Mouse (Mus musculus): Measurements from ENCODE around the gene Gm7849. TPM values are rescaled to one million over a fixed set of nuclear protein-coding genes. Genes with fewer than 3 reads are reported as not detected.
"Not testable (repeated sequence)": the region's sequence is repeated elsewhere in the genome, so short reads cannot be mapped to it uniquely, and the experiment has no call there.

The Gm7849 gene
- polyA plus RNA-seq (2012; rRNA removed), result not detected in 2 replicates

GRCm38 (mm10) chr8:21456460-21456859 lies at the start of gene Gm7849:
Gene Gm7849, minus strand, starts transcription at chr8:21456560.
- not testable (repeated sequence) for H3K4me1 ChIP-seq (ENCODE audit: control insufficient read depth, insufficient read depth, insufficient read length, low read length); H3K27me3 ChIP-seq (ENCODE audit: control insufficient read depth, insufficient read depth, low read length); H3K36me3 ChIP-seq (ENCODE audit: control insufficient read depth, insufficient read depth, low read length); H3K27ac ChIP-seq (ENCODE audit: insufficient read depth, low read depth, low read length); H3K4me3 ChIP-seq (ENCODE audit: low read depth, low read length)
- no CpG with 5 or more reads among the region's 1 CpGs for WGBS

- not testable (repeated sequence) for H3K27ac ChIP-seq (ENCODE audit: insufficient read depth, low read depth, low read length); H3K4me1 ChIP-seq (ENCODE audit: control insufficient read depth, insufficient read depth, insufficient read length, low read length); H3K4me3 ChIP-seq (ENCODE audit: low read depth, low read length); H3K27me3 ChIP-seq (ENCODE audit: control insufficient read depth, insufficient read depth, low read length); H3K36me3 ChIP-seq (ENCODE audit: control insufficient read depth, insufficient read depth, low read length)
- WGBS, result no CpG with 5 or more reads among the region's 1 CpGs
Measured at GRCm38 (mm10) chr8:21427111-21427510, 29.2 kb downstream of the Gm7849 start, which contains the start of gene Defa36. Gene Defa36, plus strand, starts transcription at chr8:21427411.

Other genes starting within 250 kb of the Gm7849 start
- 8.1 and 33.1 TPM in 2 replicates for gene Gm15292, start 206.8 kb downstream of the Gm7849 start, polyA plus RNA-seq (2012; rRNA removed)
- not detected in 2 replicates for gene Defa27, start 141.0 kb downstream of the Gm7849 start, polyA plus RNA-seq (2012; rRNA removed)
- 143 and 523 TPM in 2 replicates for gene Defa29, start 129.5 kb downstream of the Gm7849 start, polyA plus RNA-seq (2012; rRNA removed)
- gene Defa2, start 78.0 kb downstream of the Gm7849 start, polyA plus RNA-seq (2012; rRNA removed), result 20.9 and 2,576 TPM in 2 replicates
- gene Defa33, start 64.7 kb downstream of the Gm7849 start, polyA plus RNA-seq (2012; rRNA removed), result 3.5 and 1,155 TPM in 2 replicates
- 129 and 1,309 TPM in 2 replicates for gene Defa36, start 29.1 kb downstream of the Gm7849 start, polyA plus RNA-seq (2012; rRNA removed)
- 24.9 and 3,720 TPM in 2 replicates for gene Defa20, start 52.7 kb upstream of the Gm7849 start, polyA plus RNA-seq (2012; rRNA removed)
- gene Defa32, start 72.5 kb upstream of the Gm7849 start, polyA plus RNA-seq (2012; rRNA removed), result 474 TPM in 1 of 2 replicates, not detected in the other
- not detected in 2 replicates for gene Defa37, start 108.8 kb upstream of the Gm7849 start, polyA plus RNA-seq (2012; rRNA removed)
- gene Defa28, start 126.4 kb upstream of the Gm7849 start, polyA plus RNA-seq (2012; rRNA removed), result not detected in 2 replicates
- 186 and 2,595 TPM in 2 replicates for gene Gm7861, start 137.9 kb upstream of the Gm7849 start, polyA plus RNA-seq (2012; rRNA removed)
- 5.5 and 27.3 TPM in 2 replicates for gene Defa26, start 161.6 kb upstream of the Gm7849 start, polyA plus RNA-seq (2012; rRNA removed)
- 25.4 and 113 TPM in 2 replicates for gene Defa17, start 199.2 kb upstream of the Gm7849 start, polyA plus RNA-seq (2012; rRNA removed)
- 3.2 TPM in 1 of 2 replicates, not detected in the other for gene Defa34, start 209.2 kb upstream of the Gm7849 start, polyA plus RNA-seq (2012; rRNA removed)
- gene AY761184, start 247.1 kb upstream of the Gm7849 start, polyA plus RNA-seq (2012; rRNA removed), result 271 and 1,244 TPM in 2 replicates

Measured in small intestine, adult 2 months (tissue).